Mouse (Mus musculus) CH12F3 (cell line): ENCODE measurements around the gene Nop9.
"Not testable (repeated sequence)": the region's sequence is repeated elsewhere in the genome, so short reads cannot be mapped to it uniquely, and the experiment has no call there.

ENCODE experiments used
- in situ Hi-C: fragments of 300-500 bp; cut with MboI; formaldehyde crosslinking; loops from 2 replicates; pipeline ENCODE4 v1.14.3; 2020; ENCODE audit warnings: low sequenced_read_pairs

Nop9 gene

DNA sequence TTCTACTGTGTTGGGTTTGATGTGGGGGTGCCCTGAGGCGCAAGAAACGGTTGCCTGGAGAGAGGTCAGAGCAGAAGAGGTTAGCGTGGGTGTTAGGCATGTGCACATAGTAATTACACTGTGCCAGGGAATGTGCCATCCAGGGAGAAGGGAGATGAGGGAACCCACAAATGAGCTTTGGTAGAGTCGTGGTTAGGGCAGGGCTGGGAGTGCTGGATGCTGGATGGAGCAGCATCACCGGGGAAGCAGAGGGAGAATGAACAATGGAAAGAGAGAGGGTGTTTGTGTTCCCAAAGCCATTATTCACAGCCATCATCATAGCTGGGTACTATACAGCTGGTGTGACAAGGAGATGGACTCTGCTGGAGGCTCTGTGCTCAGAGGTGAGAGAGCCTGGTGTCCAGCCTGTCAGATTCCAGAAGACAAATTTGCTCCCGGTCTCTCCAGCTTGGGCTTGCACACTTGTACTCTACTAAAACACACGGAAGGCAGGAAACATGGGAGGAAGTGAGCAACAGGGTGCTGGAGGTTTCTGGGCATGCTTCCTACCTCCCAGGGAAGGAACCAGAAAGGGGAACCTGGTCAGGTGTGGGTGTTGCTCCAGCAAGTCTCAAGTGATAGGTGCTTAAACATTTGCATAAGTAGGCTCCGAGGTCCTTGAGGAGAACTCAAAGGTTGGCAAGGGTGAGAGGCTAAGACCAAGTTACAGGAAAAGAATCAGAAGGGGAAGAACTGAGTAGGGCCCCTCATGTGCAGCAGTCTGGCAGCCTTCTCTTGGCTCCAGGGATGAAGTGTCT lies 17.4 kb upstream of the Nop9 start:
- in situ Hi-C loops = no loop called here

DNA sequence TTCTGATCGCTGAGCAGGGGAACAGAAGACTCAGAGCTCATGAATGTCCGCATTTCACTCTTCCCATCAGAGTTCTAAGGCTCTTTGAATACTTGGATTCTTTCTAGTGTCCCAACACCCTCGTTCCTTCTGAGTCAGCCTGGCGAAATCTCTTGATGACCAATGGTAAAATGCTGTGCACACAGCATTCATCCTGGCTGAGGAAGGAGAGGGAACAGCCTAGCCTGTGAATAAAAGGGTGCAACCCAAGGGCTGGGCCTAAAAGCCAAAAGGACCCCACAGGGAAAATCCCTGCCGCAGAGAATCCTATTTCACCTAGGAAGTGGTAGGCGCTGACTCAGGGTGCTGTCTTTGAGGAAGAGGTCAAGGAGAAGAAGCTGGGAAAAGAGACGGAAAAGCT lies 15.4 kb upstream of the Nop9 start:
- in situ Hi-C loops = no loop called here

- in situ Hi-C loops = no loop called here
These were observed 14.9 kb upstream of the Nop9 start for GRCm38 (mm10) chr14:55730531-55731032.

GRCm38 (mm10) chr14:55733889-55734288 lies 11.6 kb upstream of the Nop9 start:
- in situ Hi-C loops = no loop called here

DNA sequence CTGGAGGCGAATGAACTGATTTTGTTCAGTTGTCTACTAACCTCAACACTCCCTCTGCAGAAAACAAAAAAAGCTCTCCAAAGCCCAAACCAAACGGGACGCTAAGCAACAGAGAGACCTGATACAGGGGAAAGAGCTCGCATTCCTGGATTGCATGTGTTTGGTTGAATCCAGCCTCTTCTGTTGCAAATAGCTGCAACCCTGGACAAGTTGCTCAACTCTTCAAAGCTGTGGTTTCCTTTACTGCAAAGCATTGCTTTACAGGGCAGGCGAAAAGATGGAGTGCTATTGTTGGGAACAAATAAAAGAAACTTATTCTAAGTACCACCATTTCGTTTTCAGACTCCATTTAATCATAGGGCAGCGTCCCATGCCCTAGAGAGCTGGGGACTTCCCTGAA lies 10.6 kb upstream of the Nop9 start:
- in situ Hi-C loops = no loop called here

DNA sequence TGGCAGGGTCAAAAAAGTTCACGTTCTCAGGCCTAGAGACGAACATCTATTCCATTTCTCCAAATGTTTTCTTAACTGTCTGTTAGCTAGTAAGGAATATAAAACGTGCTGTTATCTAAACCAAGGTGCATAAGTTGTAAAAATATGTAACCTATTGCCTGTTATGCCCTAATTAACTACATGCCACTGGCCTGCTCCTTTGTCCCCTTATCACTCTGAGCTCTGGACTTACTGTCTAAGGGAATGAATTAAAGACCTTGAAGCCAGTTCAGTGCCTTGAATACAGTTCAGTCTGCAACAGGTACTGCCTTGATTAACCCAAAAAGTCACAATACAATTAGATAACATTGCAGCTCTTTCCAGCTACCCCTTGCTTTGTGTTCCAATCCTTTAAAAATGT lies 10.2 kb upstream of the Nop9 start:
- in situ Hi-C loops = no loop called here

DNA sequence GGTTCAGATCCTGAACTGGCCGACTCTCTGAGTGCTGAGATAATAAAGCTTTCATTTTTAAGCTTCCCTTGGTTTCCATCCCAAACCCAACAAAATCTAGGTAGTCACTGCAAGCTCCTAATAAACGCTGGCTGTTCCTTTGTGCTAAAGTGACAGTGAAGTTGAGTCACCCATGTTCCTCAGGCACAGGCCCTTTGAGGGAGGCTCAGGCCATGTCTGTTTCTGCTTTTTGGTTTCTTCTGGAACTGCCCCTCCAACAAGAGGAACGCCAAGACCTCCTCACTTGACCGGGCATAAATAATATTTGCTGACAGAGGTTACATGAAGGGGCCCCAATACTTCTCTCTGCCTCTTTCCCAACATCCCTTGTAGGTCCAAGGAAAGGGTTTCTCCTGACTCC lies 9.7 kb upstream of the Nop9 start:
- in situ Hi-C loops = no loop called here

DNA sequence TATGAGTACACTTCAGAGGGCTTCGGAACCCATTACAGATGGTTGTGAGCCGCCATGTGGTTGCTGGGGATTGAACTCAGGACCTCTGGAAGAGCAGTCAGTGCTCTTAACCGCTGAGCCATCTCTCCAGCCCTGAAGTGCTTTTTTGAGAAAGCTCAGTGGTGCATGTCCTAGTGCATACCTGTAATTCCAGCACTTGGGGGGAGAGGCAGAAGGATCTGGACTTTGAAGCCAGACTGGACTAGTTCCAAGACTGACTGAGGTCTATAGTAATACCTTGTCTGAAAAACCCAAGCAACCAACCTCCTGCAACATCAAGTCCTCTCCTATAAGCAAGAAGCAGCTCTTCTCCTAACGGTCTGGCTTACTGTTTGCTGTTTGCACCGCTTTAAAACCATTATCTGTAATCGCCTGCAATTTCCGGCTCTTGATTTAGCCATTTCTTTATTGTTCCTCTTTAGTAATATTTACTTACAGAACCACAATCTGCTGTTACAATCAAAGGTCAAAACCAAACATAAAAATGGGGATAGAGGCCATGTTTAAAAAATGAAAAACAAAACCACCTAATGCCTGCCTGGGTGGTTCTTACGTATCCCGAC lies 8.3 kb upstream of the Nop9 start:
- in situ Hi-C loops = no loop called here

DNA sequence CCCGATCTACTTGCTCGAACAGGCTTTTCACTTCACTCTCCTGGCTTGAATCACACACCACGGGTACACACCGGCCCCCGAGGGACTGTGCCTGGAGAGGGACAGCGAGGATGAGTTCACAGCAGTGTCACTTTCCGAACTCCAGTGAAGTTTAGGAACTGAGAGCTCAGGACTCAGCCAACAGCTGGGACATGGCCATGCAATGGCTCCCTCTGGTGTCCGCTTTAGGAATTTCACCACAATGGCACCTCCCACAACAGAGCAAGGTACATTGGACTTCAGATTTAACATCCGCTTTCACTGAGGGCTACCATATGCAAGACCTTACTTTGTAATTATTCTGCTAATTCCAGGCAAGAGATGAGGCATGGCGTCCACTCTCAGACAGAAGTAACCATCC lies 1.8 kb upstream of the Nop9 start:
- in situ Hi-C loops = no loop called here

GRCm38 (mm10) chr14:55745861-55746237 lies 356 bp downstream of the Nop9 start:
- in situ Hi-C loops = no loop called here

DNA sequence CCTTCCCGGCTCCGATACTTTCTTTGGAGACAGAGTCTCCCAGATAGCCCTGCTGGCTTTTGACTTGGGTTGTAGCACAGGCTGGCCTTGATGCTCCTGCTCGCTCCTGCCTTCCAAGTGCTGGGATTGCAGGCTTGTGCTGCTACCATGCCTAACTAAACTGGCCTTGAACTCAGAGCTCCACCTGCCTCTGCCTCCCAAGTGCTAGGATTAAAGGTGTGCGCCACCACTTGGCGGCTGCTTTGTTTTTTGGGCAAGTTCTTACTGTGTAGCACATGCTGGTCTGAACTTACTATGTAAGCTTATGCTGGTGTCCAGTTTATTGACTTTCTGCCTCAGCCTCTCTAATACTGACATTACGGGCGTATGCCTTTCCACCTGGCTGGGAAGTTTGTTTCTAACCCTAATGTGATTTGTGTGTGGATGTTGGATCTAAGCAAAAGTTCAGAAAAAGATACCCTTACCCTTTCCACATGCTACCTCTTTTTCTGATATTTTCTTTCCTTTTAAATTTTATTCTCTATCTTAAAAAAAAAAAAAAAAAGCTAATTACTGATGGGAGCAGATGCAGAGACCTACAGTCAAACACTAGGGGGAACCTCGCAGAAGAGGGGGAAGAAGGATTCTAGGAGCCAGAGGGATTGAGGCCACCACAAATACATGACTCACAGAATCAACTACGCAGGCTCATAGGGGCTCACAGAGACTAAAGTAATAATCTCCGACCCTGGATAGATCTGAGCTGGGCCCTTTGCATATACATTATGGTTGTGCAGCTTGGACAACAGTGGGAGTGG lies 1.8 kb downstream of the Nop9 start:
- in situ Hi-C loops = no loop called here

DNA sequence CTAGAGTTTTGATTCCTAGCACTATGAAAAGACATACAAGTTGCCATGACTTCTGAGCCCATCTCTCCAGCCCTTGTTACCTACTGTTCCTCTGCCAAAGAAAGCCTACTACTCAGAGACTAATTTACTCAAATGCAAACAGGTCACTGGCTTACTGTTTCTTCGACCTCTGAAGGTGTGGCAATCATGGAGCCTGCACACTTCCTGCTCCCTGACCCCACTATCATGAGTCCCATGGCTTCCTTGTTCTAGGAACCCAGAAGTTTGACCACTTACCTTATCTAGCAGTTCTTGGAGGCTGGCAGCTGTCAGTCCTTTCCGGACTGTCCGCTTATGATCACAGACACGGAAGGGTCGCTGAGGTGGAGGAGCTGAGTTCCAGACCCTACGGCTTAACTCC lies 12.1 kb downstream of the Nop9 start:
- in situ Hi-C loops = loop anchor here (10.0 kb wide), 1 partner anchor 73 kb away; the partner anchor contains the start of gene Tinf2

- in situ Hi-C loops = loop anchor here (10.0 kb wide), 1 partner anchor 74 kb away; the partner anchor contains the start of gene Tinf2
These were observed 12.9 kb downstream of the Nop9 start, which contains the start of gene Cideb for GRCm38 (mm10) chr14:55758363-55758784. Gene Cideb, minus strand, starts transcription at chr14:55758458.

- in situ Hi-C loops = not testable (repeated sequence)
These were observed 14.7 kb downstream of the Nop9 start for GRCm38 (mm10) chr14:55760156-55760555.

DNA sequence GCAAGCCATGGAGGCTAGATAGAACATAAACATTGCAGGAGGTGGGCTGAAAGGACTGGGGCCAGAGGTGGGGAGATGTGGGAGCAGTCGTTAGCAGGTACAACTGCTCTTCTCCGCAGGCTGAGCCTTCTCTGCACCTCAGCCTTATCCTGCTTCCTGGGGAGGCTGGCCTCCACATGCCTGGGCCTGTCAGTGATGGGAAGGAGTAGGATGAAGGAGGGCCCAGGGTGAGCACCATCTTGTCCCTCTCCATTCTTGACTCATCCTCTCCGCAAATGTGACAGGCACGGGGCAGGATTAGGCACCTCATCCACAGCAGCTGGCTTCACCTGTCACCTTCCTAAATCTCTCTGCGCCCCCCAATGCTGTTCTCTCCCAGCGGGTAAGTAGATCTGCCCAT lies 15.7 kb downstream of the Nop9 start, which contains the start of gene Ltb4r2:
TSS of gene Ltb4r2 (plus strand) at position 266 of the 400 bp plus-strand sequence.
- in situ Hi-C loops = no loop called here

DNA sequence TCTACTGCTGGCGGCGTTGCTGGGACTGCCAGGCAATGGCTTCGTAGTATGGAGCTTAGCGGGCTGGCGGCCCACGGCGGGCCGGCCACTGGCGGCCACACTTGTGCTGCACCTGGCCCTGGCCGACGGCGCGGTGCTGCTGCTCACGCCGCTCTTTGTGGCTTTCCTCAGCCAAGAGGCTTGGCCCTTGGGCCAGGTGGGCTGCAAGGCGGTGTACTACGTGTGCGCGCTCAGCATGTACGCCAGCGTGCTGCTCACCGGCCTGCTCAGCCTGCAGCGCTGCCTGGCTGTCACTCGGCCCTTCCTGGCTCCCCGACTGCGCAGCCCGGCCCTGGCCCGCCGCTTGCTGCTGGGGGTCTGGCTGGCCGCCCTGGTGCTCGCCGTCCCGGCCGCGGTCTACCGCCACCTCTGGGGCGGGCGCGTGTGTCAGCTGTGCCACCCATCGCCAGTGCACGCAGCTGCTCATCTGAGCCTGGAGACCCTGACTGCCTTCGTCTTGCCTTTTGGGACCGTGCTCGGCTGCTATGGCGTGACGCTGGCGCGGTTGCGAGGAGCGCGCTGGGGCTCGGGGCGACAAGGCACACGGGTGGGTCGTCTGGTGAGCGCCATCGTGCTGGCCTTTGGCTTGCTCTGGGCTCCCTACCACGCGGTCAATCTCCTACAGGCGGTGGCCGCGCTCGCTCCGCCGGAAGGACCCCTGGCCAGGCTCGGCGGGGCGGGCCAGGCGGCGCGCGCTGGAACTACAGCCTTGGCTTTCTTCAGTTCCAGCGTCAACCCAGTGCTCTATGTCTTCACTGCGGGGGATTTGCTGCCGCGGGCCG lies 16.7 kb downstream of the Nop9 start:
- in situ Hi-C loops = no loop called here

- in situ Hi-C loops = no loop called here
These were observed 17.7 kb downstream of the Nop9 start for GRCm38 (mm10) chr14:55763166-55763565.

- in situ Hi-C loops = no loop called here
These were observed 20.2 kb downstream of the Nop9 start, which contains the start of gene Ltb4r1 for GRCm38 (mm10) chr14:55765696-55766095. Gene Ltb4r1, plus strand, starts transcription at chr14:55765962.

DNA sequence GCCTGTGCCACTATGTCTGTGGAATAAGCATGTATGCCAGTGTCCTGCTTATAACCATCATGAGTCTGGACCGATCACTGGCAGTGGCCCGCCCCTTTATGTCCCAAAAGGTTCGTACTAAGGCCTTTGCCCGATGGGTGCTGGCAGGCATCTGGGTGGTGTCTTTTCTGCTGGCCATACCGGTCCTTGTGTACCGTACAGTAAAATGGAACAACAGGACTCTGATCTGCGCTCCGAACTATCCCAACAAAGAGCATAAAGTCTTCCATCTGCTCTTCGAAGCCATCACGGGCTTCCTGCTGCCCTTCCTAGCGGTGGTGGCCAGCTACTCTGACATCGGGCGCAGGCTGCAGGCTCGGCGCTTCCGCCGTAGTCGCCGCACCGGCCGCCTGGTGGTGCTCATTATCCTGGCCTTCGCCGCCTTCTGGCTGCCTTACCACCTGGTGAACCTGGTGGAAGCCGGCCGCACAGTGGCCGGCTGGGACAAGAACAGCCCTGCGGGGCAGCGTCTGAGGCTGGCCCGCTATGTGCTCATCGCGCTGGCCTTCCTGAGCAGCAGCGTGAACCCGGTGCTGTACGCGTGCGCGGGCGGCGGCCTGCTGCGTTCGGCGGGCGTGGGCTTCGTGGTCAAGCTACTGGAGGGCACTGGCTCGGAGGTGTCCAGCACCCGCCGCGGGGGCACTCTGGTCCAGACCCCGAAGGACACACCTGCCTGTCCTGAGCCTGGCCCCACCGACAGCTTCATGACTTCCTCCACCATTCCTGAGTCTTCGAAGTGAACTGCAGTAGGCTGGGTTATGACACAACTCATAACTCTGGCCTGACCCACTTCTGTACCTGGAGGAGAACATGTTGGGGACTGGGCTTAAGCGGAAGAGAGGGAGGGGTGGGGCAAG lies 22.3 kb downstream of the Nop9 start:
- in situ Hi-C loops = no loop called here
